In the genomic region with DNA sequence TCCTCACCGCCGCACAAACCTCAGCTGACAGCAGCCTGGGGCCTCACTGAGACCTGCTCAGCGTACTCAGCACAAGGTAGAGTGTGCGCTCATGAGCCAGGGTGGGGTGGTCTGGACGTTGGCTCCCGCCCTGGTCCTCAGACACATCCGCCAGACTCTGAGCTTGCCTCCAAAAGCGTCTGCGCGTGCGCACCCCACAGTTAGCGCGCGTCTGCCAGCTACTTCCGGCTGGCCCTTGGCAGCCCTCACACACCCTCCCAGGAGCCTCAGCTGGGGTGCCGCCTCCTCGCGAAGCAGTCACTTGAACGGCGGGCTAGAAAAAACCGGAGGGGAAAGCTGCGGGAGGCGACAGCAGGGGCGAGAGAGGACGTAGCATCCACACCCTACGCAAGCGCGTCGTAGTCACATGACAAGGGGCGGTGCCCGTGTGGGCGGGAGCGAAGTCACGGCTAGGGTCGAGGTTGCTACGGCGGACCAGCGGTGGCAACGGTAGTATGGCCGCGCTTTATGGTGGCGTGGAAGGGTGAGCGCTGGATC, we compare ENCODE assay signal across 8 mouse cellular contexts. TPM values are rescaled to one million over a fixed set of nuclear protein-coding genes. Genes with fewer than 3 reads are reported as not detected.
DNase-seq lines count a peak whose midpoint lies in the region; ATAC-seq and TF ChIP-seq lines count a peak whose summit lies in the region.

Gene Nagk (plus strand): TSS at position 223 of the 537 bp plus-strand sequence.

- H3K4me1 ChIP-seq in embryonic facial prominence, embryonic 14.5 days (ENCODE audit: control insufficient read depth, insufficient read depth, low read length) = peaks cover 5% of the 10 kb centered on the region; the same call in 1 of the 2 replicates
- 0 out of 2 replicates have a peak, but pooled peaks cover 5% of the 10 kb centered on the region for H3K4me1 ChIP-seq in limb, embryonic 14.5 days (ENCODE audit: control insufficient read depth, insufficient read depth, low read length)
- H3K4me1 ChIP-seq in midbrain, postnatal 0 days (ENCODE audit: insufficient read depth, low read length) = peaks cover 3% of the 10 kb centered on the region; the same call in 1 of the 2 replicates

- TF ChIP-seq POLR2A in limb, embryonic 14.5 days (IDR thresholded peaks at IDR 0.05; ENCODE audit: borderline replicate concordance, extremely low read depth, insufficient read depth, insufficient read length) = peak; percentile 81; the same call in 1 of the 2 replicates

- WGBS in embryonic facial prominence, embryonic 14.5 days = 2% methylated on average over 26 of the region's 43 CpGs
- 0% methylated on average over 38 of the region's 43 CpGs for WGBS in limb, embryonic 14.5 days
- under 1% methylated on average over 41 of the region's 43 CpGs for WGBS in midbrain, postnatal 0 days

- DNase-seq in 3T3-L1 (ENCODE audit: low read depth, low spot score) = peak; percentile 99
- peak; percentile 87 to 89 for DNase-seq in adrenal gland, postnatal 4 days (ENCODE audit: low spot score in 2 of 2)
- peak; percentile 97 for DNase-seq in embryonic facial prominence, embryonic 14.5 days (ENCODE audit: low spot score)
- DNase-seq in heart, adult 8-10 months (ENCODE audit: low spot score) = peak; percentile 92
- peak; percentile 95 for DNase-seq in kidney, adult 9 months
- peak; percentile 91 for DNase-seq in limb, embryonic 14.5 days (ENCODE audit: low spot score)
- DNase-seq in midbrain, postnatal 0 days (ENCODE audit: low spot score) = peak; percentile 95
- peak; percentile 84 to 91 for DNase-seq in spleen, postnatal 14 days (ENCODE audit: low spot score in 2 of 2)

- peaks cover 13% of the 10 kb centered on the region; the same call in 1 of the 2 replicates for H3K36me3 ChIP-seq in embryonic facial prominence, embryonic 14.5 days (ENCODE audit: control insufficient read depth, insufficient read depth, low read length)
- peaks cover 3% of the 10 kb centered on the region for H3K36me3 ChIP-seq in limb, embryonic 14.5 days (ENCODE audit: control insufficient read depth, insufficient read depth, low read length)
- H3K36me3 ChIP-seq in midbrain, postnatal 0 days (ENCODE audit: insufficient read depth, low read length) = peaks cover 10% of the 10 kb centered on the region; the same call in 1 of the 2 replicates

- ATAC-seq in embryonic facial prominence, embryonic 14.5 days (ENCODE audit: low read depth) = peak; percentile 95
- ATAC-seq in limb, embryonic 14.5 days (ENCODE audit: low FRiP score, low read depth) = peak; percentile 95
- peak; percentile 96 for ATAC-seq in midbrain, postnatal 0 days (ENCODE audit: low FRiP score)

- peak within 1 kb of the TSS; percentile 94 for H3K27ac ChIP-seq in embryonic facial prominence, embryonic 14.5 days (replicated peaks; ENCODE audit: low read depth, low read length)
- H3K27ac ChIP-seq in limb, embryonic 14.5 days (replicated peaks; ENCODE audit: low read depth, low read length) = peak within 1 kb of the TSS; percentile 90
- H3K27ac ChIP-seq in midbrain, postnatal 0 days (ENCODE audit: low read depth, low read length) = peak within 1 kb of the TSS; percentile 96

- peak within 1 kb of the TSS; percentile 81 for H3K9ac ChIP-seq in embryonic facial prominence, embryonic 14.5 days (ENCODE audit: low read depth, low read length)
- peak within 1 kb of the TSS; percentile 74 for H3K9ac ChIP-seq in limb, embryonic 14.5 days (ENCODE audit: low read depth, low read length, severe bottlenecking)
- peak within 1 kb of the TSS; percentile 94 for H3K9ac ChIP-seq in midbrain, postnatal 0 days (replicated peaks; ENCODE audit: low read length, poor library complexity, severe bottlenecking)

- TF ChIP-seq CTCF in midbrain, postnatal 0 days (IDR thresholded peaks at IDR 0.05) = no peak

- no peaks in the 10 kb centered on the region for H3K9me3 ChIP-seq in embryonic facial prominence, embryonic 14.5 days (ENCODE audit: control insufficient read depth, low read length)
- H3K9me3 ChIP-seq in limb, embryonic 14.5 days (ENCODE audit: control insufficient read depth, low read length) = no peaks in the 10 kb centered on the region
- no peaks in the 10 kb centered on the region for H3K9me3 ChIP-seq in midbrain, postnatal 0 days (ENCODE audit: low read length)

- no peaks in the 10 kb centered on the region for H3K27me3 ChIP-seq in embryonic facial prominence, embryonic 14.5 days (replicated peaks; ENCODE audit: control insufficient read depth, insufficient read depth, low read length)
- H3K27me3 ChIP-seq in limb, embryonic 14.5 days (ENCODE audit: control insufficient read depth, insufficient read depth, low read length) = no peaks in the 10 kb centered on the region
- no peaks in the 10 kb centered on the region for H3K27me3 ChIP-seq in midbrain, postnatal 0 days (ENCODE audit: insufficient read depth, low read length)

- H3K4me3 ChIP-seq in embryonic facial prominence, embryonic 14.5 days (ENCODE audit: low read depth, low read length) = peak within 1 kb of the TSS; percentile 79
- H3K4me3 ChIP-seq in limb, embryonic 14.5 days (replicated peaks; ENCODE audit: low read length) = peak within 1 kb of the TSS; percentile 73
- H3K4me3 ChIP-seq in midbrain, postnatal 0 days (ENCODE audit: low read depth, low read length) = peak within 1 kb of the TSS; percentile 82

- H3K4me2 ChIP-seq in embryonic facial prominence, embryonic 14.5 days (ENCODE audit: low read depth, low read length) = peak within 1 kb of the TSS; percentile 93
- peak within 1 kb of the TSS; percentile 77 for H3K4me2 ChIP-seq in limb, embryonic 14.5 days (replicated peaks; ENCODE audit: low read depth, low read length, severe bottlenecking)
- H3K4me2 ChIP-seq in midbrain, postnatal 0 days (ENCODE audit: low read depth, low read length, poor library complexity, severe bottlenecking) = peak within 1 kb of the TSS; percentile 75

RNA-seq across cellular contexts. Expression of gene Nagk, which starts in this region (rescaled TPM):
- total RNA-seq in adrenal gland, postnatal 4 days (2021) = 10 to 100 TPM; 65.5 to 70.1 TPM
- polyA plus RNA-seq in embryonic facial prominence, embryonic 14.5 days (2014; fragmentation: Nextera tagmentation; extraction: Ambion mirVana) = 50.6 and 61.2 TPM in 2 replicates
- total RNA-seq in heart, adult 8-10 months (2022) = 10 to 100 TPM; 19.9 to 25.3 (median 22.7) TPM
- polyA plus RNA-seq in limb, embryonic 14.5 days (2012; rRNA removed) = 37.6 and 38.7 TPM in 2 replicates
- 57.5 and 59.9 TPM in 2 replicates for polyA plus RNA-seq in limb, embryonic 14.5 days (2014; fragmentation: Nextera tagmentation; extraction: Ambion mirVana)
- 58.1 and 60.6 TPM in 2 replicates for total RNA-seq in midbrain, postnatal 0 days (2014; rRNA removed)
- 94.7 and 104 TPM in 2 replicates for polyA plus RNA-seq in midbrain, postnatal 0 days (2015; fragmentation: Nextera tagmentation; extraction: Ambion mirVana)

Comparison
In these comparisons a context has a peak if more than half of its experiments do, and no peak if none do; other contexts are left out.
1. Peak in every context shown above with its lines: DNase-seq, ATAC-seq, H3K4me3 ChIP-seq and H3K27ac ChIP-seq.